Mouse (Mus musculus) liver, postnatal 0 days (tissue): ENCODE data around the gene Trp53rkb. TPM values are rescaled to one million over a fixed set of nuclear protein-coding genes. Genes with fewer than 3 reads are reported as not detected.

Experiments used
- ATAC-seq: fragments of 200-750 bp; cut with Nextera tagmentation; 2 replicates; pipeline ENCODE4 v1.8.0; 2017; ENCODE audit warnings: mild to moderate bottlenecking, moderate library complexity
- DNase-seq: peaks from one replicate; pipeline ENCODE4 v3.0.0-alpha.2; 2016
- H3K27ac ChIP-seq: fragments of 300-500 bp; sonication (generic); 2 replicates; pipeline ENCODE4 v1.5.1; 2014; ENCODE audit warnings: antibody characterized with exemption, moderate library complexity, mild to moderate bottlenecking, low read depth
- H3K27me3 ChIP-seq: fragments of 300-500 bp; sonication (generic); 2 replicates; pipeline ENCODE4 v1.6.1; 2014; ENCODE audit warnings: low read length, control low read depth, mixed read lengths; ENCODE audit not compliant: insufficient read depth
- H3K36me3 ChIP-seq: fragments of 300-500 bp; sonication (generic); replicated peaks from 2 replicates; pipeline ENCODE4 v1.6.1; 2014; ENCODE audit warnings: mild to moderate bottlenecking, control low read depth, low read length, moderate library complexity, mixed read lengths; ENCODE audit not compliant: insufficient read depth
- H3K4me1 ChIP-seq: fragments of 300-500 bp; sonication (generic); 2 replicates; pipeline ENCODE4 v1.6.1; 2014; ENCODE audit warnings: antibody characterized with exemption, mild to moderate bottlenecking, control low read depth; ENCODE audit not compliant: insufficient read depth
- H3K4me2 ChIP-seq: fragments of 300-500 bp; sonication (generic); 2 replicates; pipeline ENCODE4 v1.6.1; 2014; ENCODE audit warnings: low read depth, mild to moderate bottlenecking, low read length, moderate library complexity, mixed read lengths
- H3K4me3 ChIP-seq: fragments of 300-500 bp; sonication (generic); 2 replicates; pipeline ENCODE4 v1.5.1; 2014; ENCODE audit warnings: low read depth, low read length
- H3K9ac ChIP-seq: fragments of 300-500 bp; sonication (generic); replicated peaks from 2 replicates; pipeline ENCODE4 v1.6.1; 2014; ENCODE audit warnings: mild to moderate bottlenecking, moderate library complexity
- H3K9me3 ChIP-seq: fragments of 300-500 bp; sonication (generic); 2 replicates; pipeline ENCODE4 v1.6.1; 2016; ENCODE audit warnings: mild to moderate bottlenecking, control low read depth, low read length, mixed read lengths
- CTCF ChIP-seq: sonication (generic); IDR thresholded peaks from 2 replicates; pipeline ENCODE4 v1.5.1; 2016; ENCODE audit warnings: antibody characterized with exemption, low read depth
- EP300 ChIP-seq: IDR thresholded peaks from 2 replicates; pipeline ENCODE4 v1.6.1; 2016; ENCODE audit warnings: antibody characterized with exemption, low read depth, mild to moderate bottlenecking
- WGBS: fragments of 180-500 bp; shearing (Covaris S2); extraction: QIAGEN DNeasy Blood & Tissue Kit; methylation state at CpG from one replicate; pipeline ENCODE4 v1.1.7; 2014; ENCODE audit not compliant: insufficient replicate concordance; 5-methylcytosine and 5-hydroxymethylcytosine counted together
- polyA plus RNA-seq: library from polyadenylated mRNA; unstranded; fragments of >200 nt; fragmentation: Nextera tagmentation; extraction: Ambion mirVana; gene quantifications from 2 replicates; pipeline ENCODE4 v1.2.1, GENCODE M21; 2015

Gene Trp53rkb
- polyA plus RNA-seq, 1 experiment from 2014 or later = 3.0 TPM

GRCm38 (mm10) chr2:166824386-166824785 is 32.1 kb downstream of the Trp53rkb start:
- Histone ChIP-seq H3K9ac (no peak overlapping the region), H3K4me1 (peaks cover 46% of the 10 kb centered on the region), H3K27ac (peak overlapping the region; percentile 16; the same call in 1 of the 2 replicates), H3K4me2 (no peak overlapping the region), H3K9me3 (no peaks in the 10 kb centered on the region), H3K36me3 (peaks cover 11% of the 10 kb centered on the region), H3K4me3 (no peak overlapping the region), H3K27me3 (no peaks in the 10 kb centered on the region)
- TF ChIP-seq EP300 (no peak), CTCF (no peak)
- DNase-seq (no peak), ATAC-seq (no peak)
- 70% methylated on average over 5 of the region's 5 CpGs for WGBS

DNA sequence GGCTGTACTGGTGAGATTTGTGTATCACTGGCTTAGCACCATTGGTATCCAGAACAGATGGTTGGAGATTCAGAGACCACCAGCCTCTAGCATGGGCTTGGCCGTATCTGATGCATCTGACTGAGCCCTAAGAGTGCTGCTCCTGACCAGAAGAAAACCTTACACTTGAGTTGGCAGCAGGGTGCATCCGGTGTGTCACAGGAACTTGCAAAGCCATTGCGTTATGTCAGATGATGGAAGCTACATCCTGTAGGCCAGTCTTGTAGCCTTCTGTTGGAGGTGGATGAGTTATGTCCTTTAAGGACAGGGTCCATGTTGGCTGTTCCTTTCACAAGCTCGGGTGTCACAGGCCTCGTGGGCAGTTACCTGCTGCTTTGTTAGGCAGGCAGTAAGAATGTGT is 32.7 kb downstream of the Trp53rkb start:
- Histone ChIP-seq H3K27me3 (no peaks in the 10 kb centered on the region), H3K27ac (0 out of 2 replicates have a peak overlapping the region, but pooled peaks have one; percentile 24), H3K4me3 (no peak overlapping the region), H3K4me2 (no peak overlapping the region), H3K36me3 (peaks cover 16% of the 10 kb centered on the region), H3K9me3 (no peaks in the 10 kb centered on the region), H3K9ac (no peak overlapping the region), H3K4me1 (peaks cover 46% of the 10 kb centered on the region)
- DNase-seq = no peak
- TF ChIP-seq CTCF (no peak), EP300 (no peak)
- ATAC-seq = no peak
- WGBS = 79% methylated on average over 5 of the region's 5 CpGs

GRCm38 (mm10) chr2:166826491-166827224 is 34.3 kb downstream of the Trp53rkb start:
- 0 out of 2 replicates have a peak, but pooled peaks have one; percentile 35 for ATAC-seq
- no peak overlapping the region for H3K9ac ChIP-seq
- H3K9me3 ChIP-seq = no peaks in the 10 kb centered on the region
- H3K36me3 ChIP-seq = peaks cover 16% of the 10 kb centered on the region
- H3K4me2 ChIP-seq = no peak overlapping the region
- peaks cover 31% of the 10 kb centered on the region for H3K4me1 ChIP-seq
- H3K4me3 ChIP-seq = no peak overlapping the region
- no peaks in the 10 kb centered on the region for H3K27me3 ChIP-seq
- no peak for DNase-seq
- WGBS = 60% methylated on average over 8 of the region's 8 CpGs
- TF ChIP-seq EP300 (no peak), CTCF (0 out of 2 replicates have a peak, but pooled peaks have one; percentile 3)
- H3K27ac ChIP-seq = peak overlapping the region; percentile 52; the same call in 1 of the 2 replicates

- Histone ChIP-seq H3K9me3 (no peaks in the 10 kb centered on the region), H3K4me3 (no peak overlapping the region), H3K4me1 (peaks cover 23% of the 10 kb centered on the region), H3K9ac (no peak overlapping the region), H3K36me3 (peaks cover 16% of the 10 kb centered on the region), H3K27me3 (no peaks in the 10 kb centered on the region), H3K4me2 (no peak overlapping the region), H3K27ac (no peak overlapping the region)
- WGBS = 82% methylated on average over 12 of the region's 12 CpGs
- no peak for ATAC-seq
- no peak for DNase-seq
- TF ChIP-seq CTCF = no peak
- TF ChIP-seq EP300 = no peak
These were observed 36.0 kb downstream of the Trp53rkb start for GRCm38 (mm10) chr2:166828306-166828705.

DNA sequence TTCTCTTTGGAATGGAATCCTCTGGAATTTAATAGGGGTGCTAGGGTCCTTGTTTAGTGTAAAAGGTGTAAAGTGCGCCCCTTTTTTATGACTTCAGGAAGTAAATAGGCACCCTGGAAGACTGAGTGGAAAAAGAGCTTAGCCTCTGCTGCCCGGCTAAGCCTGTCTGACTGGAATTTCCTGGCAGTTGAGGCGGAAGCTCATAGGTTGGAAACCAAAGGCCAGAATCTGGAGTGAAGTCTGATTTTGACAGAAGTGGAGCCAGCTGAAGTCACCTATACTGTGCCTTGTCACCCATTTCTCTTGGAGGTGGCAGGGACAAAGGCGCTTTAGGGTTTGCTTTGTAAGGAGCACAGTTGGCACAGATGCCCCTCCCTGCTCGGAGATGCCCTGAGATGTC is 38.0 kb downstream of the Trp53rkb start:
- TF ChIP-seq CTCF (no peak), EP300 (no peak)
- no peaks in the 10 kb centered on the region for H3K9me3 ChIP-seq
- 90% methylated on average over 5 of the region's 5 CpGs for WGBS
- peaks cover 25% of the 10 kb centered on the region for H3K36me3 ChIP-seq
- no peaks in the 10 kb centered on the region for H3K27me3 ChIP-seq
- H3K4me1 ChIP-seq = peaks cover 11% of the 10 kb centered on the region; the same call in 1 of the 2 replicates
- no peak overlapping the region for H3K27ac ChIP-seq
- H3K9ac ChIP-seq = no peak overlapping the region
- no peak for DNase-seq
- no peak for ATAC-seq
- H3K4me3 ChIP-seq = no peak overlapping the region
- no peak overlapping the region for H3K4me2 ChIP-seq

DNA sequence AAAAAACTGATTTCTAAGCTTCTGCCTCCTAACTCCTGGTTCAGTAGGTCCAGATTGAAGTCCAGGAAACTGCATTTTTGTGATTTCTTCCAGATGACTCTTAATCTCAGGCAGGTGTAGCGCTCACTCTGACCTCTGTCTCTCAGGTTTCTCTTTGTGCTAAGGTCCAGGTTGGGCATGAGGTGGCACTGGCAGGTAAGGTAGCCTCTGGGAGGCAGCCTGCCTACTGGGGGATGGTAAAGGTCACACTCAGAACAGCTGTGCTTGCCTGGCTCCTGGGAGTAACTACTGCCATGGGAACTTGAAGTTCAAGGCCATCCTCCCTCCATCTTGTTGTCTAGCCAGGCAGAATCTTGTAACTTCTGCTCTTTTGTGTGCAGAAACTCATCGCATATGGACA is 41.8 kb downstream of the Trp53rkb start:
- H3K9me3 ChIP-seq = no peaks in the 10 kb centered on the region
- peaks cover 35% of the 10 kb centered on the region for H3K36me3 ChIP-seq
- no peak overlapping the region for H3K9ac ChIP-seq
- TF ChIP-seq CTCF (no peak), EP300 (no peak)
- no peak overlapping the region for H3K27ac ChIP-seq
- H3K27me3 ChIP-seq = no peaks in the 10 kb centered on the region
- ATAC-seq (no peak), DNase-seq (no peak)
- WGBS = 98% methylated on average over 2 of the region's 2 CpGs
- no peaks in the 10 kb centered on the region for H3K4me1 ChIP-seq
- H3K4me2 ChIP-seq = no peak overlapping the region
- no peak overlapping the region for H3K4me3 ChIP-seq
